Mouse (Mus musculus): ENCODE results near the gene Phf19. TPM values are rescaled to one million over a fixed set of nuclear protein-coding genes. Genes with fewer than 3 reads are reported as not detected.
A peak's percentile ranks its signal among the peaks of the same experiment; 100 is the strongest.

Gene Phf19
- polyA plus RNA-seq, 1 experiment = 0.66 TPM

GRCm38 (mm10) chr2:34915103-34915502 is 1.3 kb upstream of the Phf19 start:
- 84% methylated on average over 2 of the region's 2 CpGs for WGBS
- Histone ChIP-seq H3K36me3 (ENCODE audit: control insufficient read depth, insufficient read depth, low read length) (no peaks in the 10 kb centered on the region), H3K27me3 (replicated peaks; ENCODE audit: control insufficient read depth, insufficient read depth, low read length) (0 out of 2 replicates have a peak, but pooled peaks cover 2% of the 10 kb centered on the region), H3K4me3 (ENCODE audit: insufficient read depth, low read depth, low read length) (no peak overlapping the region), H3K4me1 (ENCODE audit: control insufficient read depth, insufficient read depth, low read length) (no peaks in the 10 kb centered on the region), H3K27ac (ENCODE audit: insufficient read depth, low read depth, low read length) (no peak overlapping the region)
- no peak for TF ChIP-seq CTCF (conservative IDR thresholded peaks at IDR 0.05; ENCODE audit: insufficient read depth, insufficient read length, low read depth, low read length)
- no peak for DNase-seq

GRCm38 (mm10) chr2:34914823-34915082 is 927 bp upstream of the Phf19 start:
- H3K4me3 ChIP-seq (ENCODE audit: insufficient read depth, low read depth, low read length) = no peak overlapping the region
- H3K27me3 ChIP-seq (replicated peaks; ENCODE audit: control insufficient read depth, insufficient read depth, low read length) = 0 out of 2 replicates have a peak, but pooled peaks cover 2% of the 10 kb centered on the region
- no peaks in the 10 kb centered on the region for H3K4me1 ChIP-seq (ENCODE audit: control insufficient read depth, insufficient read depth, low read length)
- no peak for DNase-seq
- 48% methylated on average over 2 of the region's 2 CpGs for WGBS
- H3K27ac ChIP-seq (ENCODE audit: insufficient read depth, low read depth, low read length) = no peak overlapping the region
- no peaks in the 10 kb centered on the region for H3K36me3 ChIP-seq (ENCODE audit: control insufficient read depth, insufficient read depth, low read length)
- TF ChIP-seq POLR2A (IDR thresholded peaks at IDR 0.05; ENCODE audit: low read depth, low read length) (no peak), CTCF (conservative IDR thresholded peaks at IDR 0.05; ENCODE audit: insufficient read depth, insufficient read length, low read depth, low read length) (no peak)

DNA sequence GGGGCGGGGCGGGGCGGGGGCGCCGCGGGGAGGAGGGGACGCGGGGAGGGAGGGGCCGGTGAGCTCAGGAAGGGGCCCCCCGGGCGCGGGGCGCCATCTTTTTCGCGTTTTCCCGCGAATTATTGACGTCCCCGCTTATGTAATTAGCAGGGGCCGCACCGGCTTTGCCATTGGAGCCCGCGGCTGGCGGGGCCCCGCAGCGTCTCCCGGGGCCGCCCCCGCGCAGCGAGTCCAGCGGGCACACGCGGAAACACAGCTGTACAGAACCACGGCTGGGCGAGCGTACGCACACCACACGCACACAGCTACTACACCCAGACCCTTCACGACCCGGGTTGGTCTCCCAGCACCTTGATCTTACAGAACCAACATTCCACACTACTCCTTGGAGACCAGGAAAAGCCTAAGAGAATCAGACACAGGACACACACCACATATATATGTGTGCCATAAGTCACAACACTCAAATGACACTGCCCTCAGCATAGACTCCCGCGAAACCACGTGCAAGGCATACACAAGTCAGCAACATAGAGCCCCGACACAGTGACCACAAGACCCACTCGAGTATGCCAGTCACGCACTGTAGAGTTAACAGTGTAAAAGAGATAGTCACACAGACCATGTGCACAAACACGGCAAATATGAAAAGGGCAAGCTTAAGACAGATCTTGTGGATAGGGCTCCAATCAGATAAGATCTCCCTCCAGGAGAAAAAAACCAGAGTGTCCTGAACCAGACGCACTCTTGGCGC is 420 bp upstream of the Phf19 start:
- Histone ChIP-seq H3K27ac (ENCODE audit: insufficient read depth, low read depth, low read length) (no peak overlapping the region), H3K36me3 (ENCODE audit: control insufficient read depth, insufficient read depth, low read length) (no peaks in the 10 kb centered on the region), H3K4me3 (ENCODE audit: insufficient read depth, low read depth, low read length) (peak overlapping the region; percentile 39), H3K27me3 (replicated peaks; ENCODE audit: control insufficient read depth, insufficient read depth, low read length) (0 out of 2 replicates have a peak, but pooled peaks cover 2% of the 10 kb centered on the region), H3K4me1 (ENCODE audit: control insufficient read depth, insufficient read depth, low read length) (no peaks in the 10 kb centered on the region)
- DNase-seq = peak; percentile 47
- TF ChIP-seq POLR2A (IDR thresholded peaks at IDR 0.05; ENCODE audit: low read depth, low read length) (no peak), CTCF (conservative IDR thresholded peaks at IDR 0.05; ENCODE audit: insufficient read depth, insufficient read length, low read depth, low read length) (no peak)
- WGBS = 7% methylated on average over 45 of the region's 50 CpGs

- TF ChIP-seq POLR2A (IDR thresholded peaks at IDR 0.05; ENCODE audit: low read depth, low read length) (no peak), CTCF (conservative IDR thresholded peaks at IDR 0.05; ENCODE audit: insufficient read depth, insufficient read length, low read depth, low read length) (no peak)
- Histone ChIP-seq H3K36me3 (ENCODE audit: control insufficient read depth, insufficient read depth, low read length) (no peaks in the 10 kb centered on the region), H3K4me1 (ENCODE audit: control insufficient read depth, insufficient read depth, low read length) (no peaks in the 10 kb centered on the region), H3K27me3 (replicated peaks; ENCODE audit: control insufficient read depth, insufficient read depth, low read length) (0 out of 2 replicates have a peak, but pooled peaks cover 2% of the 10 kb centered on the region), H3K27ac (ENCODE audit: insufficient read depth, low read depth, low read length) (no peak overlapping the region), H3K4me3 (ENCODE audit: insufficient read depth, low read depth, low read length) (no peak overlapping the region)
- 66% methylated on average over 7 of the region's 7 CpGs for WGBS
- DNase-seq = no peak
These were observed 1.2 kb downstream of the Phf19 start for GRCm38 (mm10) chr2:34912613-34913012.

DNA sequence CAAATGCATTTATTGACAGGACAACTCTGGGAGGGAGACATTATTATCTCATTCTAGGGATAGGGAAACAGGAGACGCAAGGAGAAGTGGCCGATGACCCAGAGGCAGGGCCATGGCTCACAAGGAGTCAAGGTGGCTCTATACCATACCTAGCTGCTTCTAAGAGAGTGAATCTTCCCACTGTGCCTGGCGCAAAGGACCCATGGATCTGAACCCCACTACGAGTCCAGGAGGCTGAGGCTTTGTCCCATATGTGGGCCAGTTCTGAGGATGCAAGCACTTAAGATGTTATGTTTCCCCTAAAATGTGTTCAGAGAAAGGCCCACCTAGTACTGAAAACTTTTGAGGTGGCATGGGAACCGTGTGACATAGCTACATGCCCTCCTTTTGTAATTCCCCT is 2.0 kb downstream of the Phf19 start:
- no peak for TF ChIP-seq CTCF (conservative IDR thresholded peaks at IDR 0.05; ENCODE audit: insufficient read depth, insufficient read length, low read depth, low read length)
- TF ChIP-seq POLR2A (IDR thresholded peaks at IDR 0.05; ENCODE audit: low read depth, low read length) = no peak
- Histone ChIP-seq H3K36me3 (ENCODE audit: control insufficient read depth, insufficient read depth, low read length) (no peaks in the 10 kb centered on the region), H3K27ac (ENCODE audit: insufficient read depth, low read depth, low read length) (no peak overlapping the region), H3K27me3 (replicated peaks; ENCODE audit: control insufficient read depth, insufficient read depth, low read length) (0 out of 2 replicates have a peak, but pooled peaks cover 2% of the 10 kb centered on the region), H3K4me1 (ENCODE audit: control insufficient read depth, insufficient read depth, low read length) (no peaks in the 10 kb centered on the region), H3K4me3 (ENCODE audit: insufficient read depth, low read depth, low read length) (no peak overlapping the region)
- 93% methylated on average over 5 of the region's 5 CpGs for WGBS
- no peak for DNase-seq

- 98% methylated on average over 4 of the region's 4 CpGs for WGBS
- no peak for DNase-seq
- H3K4me1 ChIP-seq (ENCODE audit: control insufficient read depth, insufficient read depth, low read length) = no peaks in the 10 kb centered on the region
- no peak for TF ChIP-seq CTCF (conservative IDR thresholded peaks at IDR 0.05; ENCODE audit: insufficient read depth, insufficient read length, low read depth, low read length)
- TF ChIP-seq POLR2A (IDR thresholded peaks at IDR 0.05; ENCODE audit: low read depth, low read length) = no peak
- no peak overlapping the region for H3K27ac ChIP-seq (ENCODE audit: insufficient read depth, low read depth, low read length)
- H3K36me3 ChIP-seq (ENCODE audit: control insufficient read depth, insufficient read depth, low read length) = no peaks in the 10 kb centered on the region
- no peak overlapping the region for H3K4me3 ChIP-seq (ENCODE audit: insufficient read depth, low read depth, low read length)
- 0 out of 2 replicates have a peak, but pooled peaks cover 2% of the 10 kb centered on the region for H3K27me3 ChIP-seq (replicated peaks; ENCODE audit: control insufficient read depth, insufficient read depth, low read length)
These were observed 4.1 kb downstream of the Phf19 start for GRCm38 (mm10) chr2:34909719-34910118.

- WGBS = 40% methylated on average over 12 of the region's 12 CpGs
- H3K27me3 ChIP-seq (replicated peaks; ENCODE audit: control insufficient read depth, insufficient read depth, low read length) = no peaks in the 10 kb centered on the region
- peaks cover 10% of the 10 kb centered on the region; the same call in 1 of the 2 replicates for H3K4me1 ChIP-seq (ENCODE audit: control insufficient read depth, insufficient read depth, low read length)
- DNase-seq = peak; percentile 46
- no peak overlapping the region for H3K27ac ChIP-seq (ENCODE audit: insufficient read depth, low read depth, low read length)
- no peak for TF ChIP-seq CTCF (conservative IDR thresholded peaks at IDR 0.05; ENCODE audit: insufficient read depth, insufficient read length, low read depth, low read length)
- no peak for TF ChIP-seq POLR2A (IDR thresholded peaks at IDR 0.05; ENCODE audit: low read depth, low read length)
- no peaks in the 10 kb centered on the region for H3K36me3 ChIP-seq (ENCODE audit: control insufficient read depth, insufficient read depth, low read length)
- H3K4me3 ChIP-seq (ENCODE audit: insufficient read depth, low read depth, low read length) = no peak overlapping the region
These were observed 6.8 kb downstream of the Phf19 start for GRCm38 (mm10) chr2:34906861-34907604.

Measured in kidney, adult 2 months (tissue).